Mouse (Mus musculus): ENCODE data around the gene Adra2b.

Gene Adra2b

DNA sequence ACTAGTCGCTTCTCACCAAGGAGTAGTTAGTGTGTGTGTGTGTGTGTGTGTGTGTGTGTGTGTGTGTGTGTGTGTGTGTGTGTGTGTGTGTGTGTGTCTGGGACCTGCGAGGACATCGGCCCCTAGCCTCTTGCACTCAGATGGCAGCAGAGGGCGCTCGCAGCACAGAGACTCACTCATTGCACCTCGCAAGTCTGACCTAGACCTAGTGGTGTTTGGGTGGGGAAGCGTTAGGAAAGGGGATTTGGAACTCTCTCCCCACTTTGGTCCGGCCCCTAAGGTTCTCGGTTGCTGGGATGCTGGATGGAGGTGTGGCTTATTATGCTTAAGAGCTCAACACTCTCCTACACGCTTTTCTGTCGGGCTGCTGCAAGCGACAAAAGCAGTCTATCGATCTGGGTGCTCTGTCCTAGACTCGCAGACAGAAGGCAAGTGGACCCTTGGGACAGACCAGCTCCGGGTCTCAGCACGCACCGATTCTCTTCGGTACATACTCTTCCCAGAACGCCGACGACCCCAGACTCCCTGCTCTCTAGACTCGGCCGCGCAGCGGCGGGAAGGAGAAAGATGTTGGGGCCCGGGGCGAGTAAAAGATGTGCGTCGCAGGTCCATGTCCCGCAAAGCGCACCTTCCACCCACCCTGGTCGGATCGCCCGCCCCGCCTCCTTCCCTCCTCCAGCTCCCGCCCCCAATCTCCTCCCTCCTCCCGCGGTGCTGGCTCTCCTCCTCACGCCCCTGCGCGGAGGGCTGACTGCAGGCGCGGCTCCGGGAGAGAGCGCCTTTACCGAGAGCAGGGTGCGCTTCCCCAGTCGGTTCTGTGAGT is at the start of gene Adra2b:
Gene Adra2b (plus strand): TSS at position 750 of the 823 bp plus-strand sequence.
- DNase-seq (ENCODE audit: low spot score in 2 of 2): peak; percentile 69 to 84

DNA sequence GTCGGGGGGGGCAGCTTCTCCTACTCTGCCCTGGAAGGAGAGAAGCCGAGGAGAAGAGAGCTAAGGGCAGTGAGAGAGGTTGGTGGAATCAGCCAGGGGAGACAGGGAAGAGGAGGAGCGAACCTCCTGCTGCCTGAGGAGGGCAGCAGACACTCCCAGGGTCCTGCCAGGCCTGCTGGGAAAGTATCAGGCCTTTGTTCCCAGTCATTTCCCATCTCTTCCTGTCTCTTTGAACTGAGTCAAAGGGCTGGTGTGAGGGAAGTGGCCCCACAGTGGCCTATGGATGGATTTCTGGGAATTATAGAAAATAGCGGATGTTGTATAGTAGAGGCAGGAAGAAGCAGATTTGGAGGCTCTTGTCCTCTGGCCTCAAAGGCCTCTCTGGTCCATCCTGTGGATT is 49.1 kb upstream of the Adra2b start:
- no peak for DNase-seq (ENCODE audit: low spot score in 2 of 2)

DNA sequence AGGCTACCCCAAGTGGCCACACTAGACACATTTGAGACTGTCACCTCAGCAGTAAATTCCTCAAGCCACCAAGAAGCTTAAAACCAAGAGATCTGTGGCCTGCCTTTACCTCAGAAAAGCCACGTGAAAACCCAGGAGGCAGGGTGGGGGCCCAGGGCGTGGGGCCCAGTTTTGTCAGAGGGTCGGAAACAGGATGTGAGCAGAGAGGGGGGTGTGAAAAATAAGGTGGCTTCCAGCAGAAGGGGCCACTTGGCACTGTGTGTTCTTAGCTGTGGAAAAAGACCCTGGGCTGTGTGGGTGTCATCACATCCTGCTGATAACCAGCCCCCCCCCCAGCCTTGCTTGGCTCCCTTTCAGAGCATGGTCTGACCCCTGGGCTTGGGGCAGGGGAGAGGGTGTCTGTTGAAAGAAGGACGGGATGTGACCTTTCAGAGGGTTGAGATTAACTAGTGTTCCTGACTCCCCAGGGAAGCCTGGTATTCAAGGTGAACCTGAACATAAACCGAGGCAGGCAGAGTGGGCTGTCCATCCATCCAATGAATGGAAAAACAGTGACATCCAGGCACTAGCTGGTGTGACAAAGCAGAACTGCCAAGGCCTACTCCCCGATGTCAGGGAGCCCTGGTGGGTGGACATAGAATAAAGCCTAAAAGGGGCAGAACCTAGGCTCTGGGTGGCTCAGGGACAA is 48.4 kb upstream of the Adra2b start:
- no peak for DNase-seq (ENCODE audit: low spot score in 2 of 2)

DNA sequence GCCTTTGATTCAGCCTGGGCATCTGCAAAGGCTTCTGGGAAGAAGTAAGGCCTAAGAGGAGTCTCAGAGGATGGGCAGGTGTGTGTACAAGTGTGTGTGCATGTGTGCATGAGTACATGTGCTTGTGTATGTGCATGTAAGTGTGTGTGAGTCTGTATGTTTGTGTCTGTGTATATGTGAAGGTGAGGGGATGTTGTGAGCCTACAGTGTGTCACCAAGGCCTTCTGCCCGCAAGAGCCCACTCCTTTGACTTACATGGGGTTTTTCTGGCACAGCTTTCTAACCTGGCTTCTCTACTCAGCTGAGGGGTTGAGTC is 47.9 kb upstream of the Adra2b start:
- DNase-seq (ENCODE audit: low spot score in 2 of 2): no peak

DNA sequence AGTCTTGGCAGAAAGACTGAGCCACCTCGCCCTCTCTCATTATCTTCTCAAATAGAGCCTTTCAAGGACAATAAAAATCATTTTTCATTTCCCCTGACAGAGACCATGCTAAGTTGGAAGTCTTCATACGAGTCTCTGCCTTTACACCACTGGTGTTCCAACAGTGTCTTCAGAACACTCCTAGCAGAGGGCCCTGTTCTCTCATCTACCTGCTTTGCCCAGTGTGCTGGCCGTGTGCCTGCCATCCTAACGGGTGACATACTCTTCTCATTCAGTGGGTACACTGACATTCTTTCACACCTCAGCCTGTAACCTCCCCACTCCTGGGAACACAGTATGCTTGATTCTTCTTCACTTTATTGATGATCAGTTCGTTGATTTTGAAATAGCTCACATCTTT is 46.6 kb upstream of the Adra2b start:
- DNase-seq (ENCODE audit: low spot score in 2 of 2): no peak

DNA sequence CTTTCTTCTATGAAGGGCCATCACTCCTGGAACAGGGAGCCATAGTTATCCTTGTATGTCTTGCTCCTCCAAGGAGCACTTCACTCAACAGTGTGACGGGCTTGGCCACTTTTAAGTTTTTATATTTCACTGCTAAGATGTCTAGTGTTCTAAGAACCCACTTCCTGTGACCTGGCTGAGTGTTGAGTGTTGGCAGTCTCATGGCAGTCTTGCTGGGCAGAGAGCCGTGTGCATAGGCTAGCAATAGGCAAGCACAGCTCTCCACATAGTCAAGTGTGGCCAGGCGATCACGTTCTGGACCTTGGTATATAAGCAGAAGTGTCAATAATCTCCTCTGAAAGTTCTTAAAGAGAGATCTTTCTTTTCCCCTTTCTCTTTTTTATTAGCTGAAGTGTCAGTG is 44.9 kb upstream of the Adra2b start:
- DNase-seq (ENCODE audit: low spot score in 2 of 2): no peak

DNA sequence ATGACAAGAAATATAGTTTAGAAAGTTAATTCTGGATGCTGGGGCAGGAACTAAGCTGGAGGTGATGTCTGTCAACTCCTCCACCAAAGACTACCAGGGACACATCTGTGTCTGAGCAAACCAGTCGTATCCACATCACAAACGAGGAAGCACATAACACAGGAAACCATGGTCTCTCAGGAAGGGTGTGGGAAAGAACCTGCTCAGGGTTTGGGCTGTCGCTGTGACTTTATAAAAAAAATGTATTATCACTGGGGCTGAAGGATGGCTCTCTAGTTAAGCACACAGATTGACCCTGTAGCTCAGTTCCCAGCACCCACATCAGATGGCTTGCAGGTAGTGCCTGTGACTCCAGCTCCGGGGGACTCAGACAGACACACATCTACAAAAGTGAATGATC is 43.9 kb upstream of the Adra2b start:
- no peak for DNase-seq (ENCODE audit: low spot score in 2 of 2)

DNA sequence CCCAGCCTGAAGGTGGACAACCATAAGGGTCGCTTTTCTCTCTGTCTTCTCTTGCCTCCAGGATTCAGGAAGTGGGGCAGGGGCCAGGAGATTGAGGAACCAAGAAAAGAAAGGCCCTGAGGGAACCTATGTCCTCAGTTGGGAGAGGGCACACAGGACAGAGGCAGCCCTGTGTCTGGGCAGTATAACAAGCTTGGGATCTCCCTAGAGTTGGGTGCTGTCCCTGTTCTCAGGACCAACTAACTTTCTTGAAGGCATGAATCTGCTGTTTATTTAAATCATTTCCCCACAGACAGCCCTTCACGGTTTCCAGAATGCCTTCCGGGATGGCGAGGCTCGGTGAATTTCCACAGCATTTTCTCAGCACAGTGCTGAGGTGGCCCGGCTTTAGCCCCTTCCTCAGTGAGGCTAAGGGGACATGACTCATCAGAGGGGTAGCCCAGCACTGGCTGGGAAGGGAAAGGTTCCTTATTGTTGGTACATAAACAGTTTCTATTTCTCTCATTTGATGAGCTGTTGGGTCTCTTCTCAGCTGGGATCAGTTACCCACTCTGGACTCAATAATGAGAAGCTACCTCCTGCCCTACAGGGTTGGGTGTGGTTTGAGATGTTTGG is 40.2 kb upstream of the Adra2b start:
- no peak for DNase-seq (ENCODE audit: low spot score in 2 of 2)

DNA sequence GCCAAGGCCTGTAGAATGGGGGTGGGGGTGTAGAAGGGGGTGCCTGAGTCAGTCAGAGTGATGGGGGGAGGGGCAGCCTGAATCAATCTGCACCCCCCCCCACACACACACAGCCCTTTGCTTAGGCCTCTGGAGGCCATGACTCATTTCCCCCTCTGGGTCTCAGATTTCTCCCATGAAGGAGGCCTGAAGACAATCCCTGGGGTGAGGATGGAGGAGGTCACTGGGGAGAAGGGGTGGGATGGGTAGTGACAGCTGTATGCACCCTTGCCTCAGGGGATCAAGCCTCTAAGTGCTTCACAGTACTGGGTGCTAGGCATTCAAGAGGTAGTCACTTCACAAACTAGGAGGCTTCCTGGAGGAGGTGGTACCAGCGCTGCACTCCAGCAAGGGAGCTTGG is 39.3 kb upstream of the Adra2b start:
- DNase-seq (ENCODE audit: low spot score in 2 of 2): no peak

DNA sequence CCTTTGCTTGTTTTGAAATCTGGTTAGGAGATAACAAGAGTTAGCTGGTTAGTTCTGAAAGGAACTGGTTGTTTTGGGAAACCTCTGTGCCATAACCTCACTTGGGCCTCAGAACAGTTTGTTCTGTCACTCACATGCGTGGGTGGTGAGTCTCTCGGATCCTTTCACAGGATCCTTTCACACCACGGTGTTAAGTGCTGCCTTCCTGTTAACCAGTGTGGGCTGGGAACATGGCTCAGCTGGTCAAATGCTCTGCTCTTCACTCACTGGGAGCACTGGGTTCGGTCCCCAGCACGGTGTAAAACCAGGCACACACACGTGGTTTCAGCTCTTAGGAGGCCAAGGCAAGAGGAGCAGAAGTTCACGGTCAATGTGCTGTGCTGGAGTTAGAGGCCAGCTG is 38.6 kb upstream of the Adra2b start:
- no peak for DNase-seq (ENCODE audit: low spot score in 2 of 2)

DNA sequence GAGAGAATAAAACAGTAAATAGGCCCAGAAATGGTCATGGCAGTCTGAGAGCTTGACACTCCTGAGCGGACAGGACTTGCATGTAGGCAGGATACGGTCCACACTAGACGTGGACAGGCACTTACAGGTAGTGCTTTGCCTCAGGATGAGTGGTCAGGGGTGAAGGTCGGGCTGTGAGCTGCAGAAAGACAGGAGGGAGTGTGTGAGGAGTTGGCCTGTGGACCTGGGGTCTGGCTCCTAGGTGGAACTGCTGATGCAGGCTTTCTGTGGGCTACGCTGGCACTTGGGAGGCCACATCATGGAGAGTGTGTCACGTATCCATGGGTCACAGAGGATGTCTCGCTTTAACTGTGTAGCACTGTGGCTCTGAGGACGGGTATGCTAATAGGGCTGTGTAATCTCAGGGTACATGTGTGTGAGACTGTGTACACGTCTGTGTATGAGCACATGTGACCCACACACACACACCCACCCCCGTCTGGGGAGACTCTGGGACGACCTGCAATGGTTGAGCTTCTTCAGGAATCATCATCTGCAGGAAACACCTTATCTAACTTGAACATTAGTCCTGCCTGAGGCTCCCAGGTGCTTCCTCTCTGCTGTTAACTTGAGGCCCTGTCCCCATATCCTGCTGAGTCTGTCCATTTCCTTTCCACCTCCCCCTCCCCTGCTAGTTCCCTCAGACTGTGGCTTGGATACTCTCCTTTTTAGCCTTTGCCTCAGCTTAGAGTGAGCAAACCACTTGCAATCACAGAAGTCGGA is 34.7 kb upstream of the Adra2b start:
- DNase-seq (ENCODE audit: low spot score in 2 of 2): no peak

DNA sequence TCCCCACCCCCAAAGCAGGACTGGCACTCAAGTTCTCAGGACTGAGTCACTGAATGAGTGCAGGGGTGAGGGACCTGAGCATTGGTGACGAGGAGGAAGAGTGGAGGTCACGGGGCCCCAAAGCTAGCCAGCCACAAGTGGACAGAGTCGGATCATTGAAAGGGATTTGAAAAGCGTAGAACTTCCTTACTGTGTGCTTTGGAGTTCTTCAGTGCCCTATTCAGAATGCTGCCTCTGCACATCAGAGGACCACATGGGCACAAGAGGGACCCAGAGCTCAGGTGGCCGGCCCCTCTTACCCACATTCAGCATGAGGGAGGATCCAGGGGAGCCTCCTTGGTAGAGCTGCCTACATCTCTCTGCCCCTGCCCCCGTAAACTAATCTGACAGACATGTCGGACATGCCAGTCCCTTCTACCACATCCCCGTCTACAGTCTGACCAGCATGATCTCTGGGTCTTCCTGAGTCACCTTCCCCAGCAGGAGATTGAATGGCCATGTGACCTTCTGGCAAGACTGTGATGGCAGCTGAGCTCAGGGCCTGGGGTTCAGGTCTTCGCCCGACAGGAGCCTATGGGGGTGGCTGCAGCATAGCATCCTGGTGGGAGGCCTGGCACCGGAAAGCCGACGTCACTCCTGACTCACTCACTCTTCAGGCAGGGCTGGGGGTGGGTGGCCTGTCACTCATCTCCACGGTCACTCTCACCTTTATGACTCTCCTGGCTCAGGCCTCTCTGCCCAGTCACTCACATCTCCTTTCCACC is 30.0 kb upstream of the Adra2b start:
- DNase-seq (ENCODE audit: low spot score in 2 of 2): no peak

DNA sequence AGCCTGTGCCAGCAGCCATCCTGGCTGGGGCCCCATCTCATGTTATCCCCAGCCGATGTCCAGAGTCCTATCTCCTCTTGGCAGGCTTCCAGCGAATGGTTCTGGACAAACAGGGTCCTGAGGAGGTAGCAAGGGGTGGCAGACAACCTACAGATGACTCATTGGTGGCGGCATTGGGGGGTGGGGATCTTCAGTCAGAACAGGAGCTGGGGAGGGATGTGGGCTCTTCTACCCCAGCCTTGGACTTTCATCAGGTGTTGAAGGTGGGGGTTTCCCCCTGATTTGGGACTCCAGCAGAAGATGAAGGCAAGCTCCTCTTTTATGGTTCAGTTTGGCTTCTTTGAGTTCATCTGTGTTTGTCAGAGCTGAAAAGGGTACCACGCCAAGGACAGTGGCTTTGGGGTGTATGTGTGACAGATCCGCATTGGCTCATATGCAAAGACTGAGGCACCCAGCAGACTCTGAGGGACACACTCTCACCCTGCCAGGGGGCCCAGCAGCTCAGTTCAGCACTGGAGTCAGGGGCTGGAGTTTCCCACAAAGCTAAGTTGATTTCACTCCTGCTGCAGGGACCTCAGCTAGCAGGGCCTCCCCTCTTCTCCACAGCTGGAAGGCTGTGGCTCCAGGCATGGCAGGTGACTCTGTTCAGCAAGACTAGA is 28.9 kb upstream of the Adra2b start:
- no peak for DNase-seq (ENCODE audit: low spot score in 2 of 2)

DNA sequence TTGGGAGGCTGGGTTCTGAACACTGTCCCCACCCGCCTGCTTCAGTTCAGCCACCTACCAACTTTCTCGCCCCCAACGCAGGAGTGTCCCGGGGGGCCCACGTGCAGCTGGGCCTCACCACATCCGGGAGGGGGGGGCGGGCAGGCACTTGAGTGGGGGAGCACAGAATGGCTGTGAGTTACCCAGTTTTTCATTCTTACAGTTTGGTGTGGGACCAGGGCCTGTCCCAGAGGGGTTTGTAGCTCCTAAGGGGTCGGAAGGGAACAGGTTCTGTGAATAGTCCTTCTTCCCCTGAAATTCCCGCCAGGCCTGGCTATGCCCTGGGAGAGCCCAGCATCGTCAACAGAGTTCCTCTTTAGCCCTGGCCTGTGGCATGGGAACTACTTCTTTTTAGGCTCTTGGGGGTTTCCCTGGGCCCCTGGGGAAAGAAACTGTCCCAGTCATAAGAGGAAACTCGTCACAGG is 27.9 kb upstream of the Adra2b start:
- no peak for DNase-seq (ENCODE audit: low spot score in 2 of 2)

DNA sequence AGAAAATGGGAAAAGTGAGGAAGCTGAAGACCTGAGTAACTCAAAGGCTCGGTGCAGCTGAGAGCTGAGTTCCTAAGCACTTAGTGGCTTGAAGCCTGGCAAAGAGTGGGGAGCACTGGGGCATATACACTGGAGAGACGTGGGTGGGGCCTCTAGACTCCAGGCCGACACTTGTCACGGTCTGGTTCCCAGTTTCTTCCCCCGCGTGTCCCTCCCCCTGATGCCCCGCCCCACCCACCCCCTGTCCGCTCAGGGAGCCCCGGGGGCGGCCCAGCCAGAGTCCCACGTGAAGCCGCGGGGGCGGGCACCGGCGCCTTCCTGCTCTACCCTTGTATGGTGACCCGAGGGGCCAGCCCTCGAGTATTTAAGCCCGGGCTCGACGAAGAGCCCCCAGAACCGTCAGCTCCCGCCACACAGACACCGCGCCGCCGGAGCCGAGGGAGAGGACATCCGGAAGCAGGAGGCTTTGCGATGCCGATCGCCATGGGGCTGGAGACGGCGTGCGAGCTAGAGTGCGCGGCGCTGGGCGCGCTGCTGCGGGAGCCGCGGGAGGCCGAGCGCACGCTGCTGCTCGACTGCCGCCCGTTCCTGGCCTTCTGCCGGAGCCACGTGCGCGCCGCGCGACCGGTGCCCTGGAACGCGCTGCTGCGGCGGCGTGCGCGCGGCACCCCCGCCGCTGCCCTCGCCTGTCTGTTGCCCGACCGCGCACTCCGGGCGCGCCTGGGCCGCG is 27.1 kb upstream of the Adra2b start, which contains the start of gene Dusp2:
Gene Dusp2 (plus strand): TSS at position 393 of the 730 bp plus-strand sequence.
- peak; percentile 69 to 76 for DNase-seq (ENCODE audit: low spot score in 2 of 2)

DNA sequence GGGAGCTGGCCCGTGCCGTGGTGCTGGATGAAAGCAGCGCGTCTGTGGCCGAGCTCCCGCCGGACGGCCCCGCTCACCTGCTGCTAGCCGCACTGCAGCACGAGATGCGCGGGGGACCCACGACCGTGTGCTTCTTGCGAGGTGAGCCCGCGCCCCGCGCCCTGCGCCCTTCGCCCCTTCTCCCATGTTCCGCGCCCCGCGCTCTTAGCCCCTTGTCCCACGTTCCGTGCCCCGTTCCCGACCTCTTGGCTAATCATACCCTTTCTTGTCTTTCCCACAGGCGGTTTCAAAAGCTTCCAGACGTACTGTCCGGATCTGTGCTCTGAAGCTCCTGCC is 26.5 kb upstream of the Adra2b start:
- DNase-seq (ENCODE audit: low spot score in 2 of 2): no peak

DNA sequence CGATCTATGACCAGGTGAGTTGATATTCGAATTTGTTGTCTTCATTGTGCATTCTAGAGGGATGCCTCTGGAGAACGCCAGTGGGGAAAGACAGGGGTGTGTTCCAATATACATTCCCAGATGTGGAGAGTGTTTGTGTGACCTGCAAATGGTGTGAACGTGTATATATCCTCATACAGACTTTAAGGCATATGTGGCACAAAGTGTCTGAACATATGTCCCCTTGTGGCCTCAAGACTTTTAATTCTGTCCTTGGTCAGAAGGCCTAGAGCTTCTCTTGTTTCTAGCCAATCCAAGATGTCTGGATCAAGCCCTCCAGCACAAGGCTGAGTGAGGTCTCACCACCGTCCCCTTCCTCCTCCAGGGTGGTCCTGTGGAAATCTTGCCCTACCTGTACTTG is 26.1 kb upstream of the Adra2b start:
- no peak for DNase-seq (ENCODE audit: low spot score in 2 of 2)

DNA sequence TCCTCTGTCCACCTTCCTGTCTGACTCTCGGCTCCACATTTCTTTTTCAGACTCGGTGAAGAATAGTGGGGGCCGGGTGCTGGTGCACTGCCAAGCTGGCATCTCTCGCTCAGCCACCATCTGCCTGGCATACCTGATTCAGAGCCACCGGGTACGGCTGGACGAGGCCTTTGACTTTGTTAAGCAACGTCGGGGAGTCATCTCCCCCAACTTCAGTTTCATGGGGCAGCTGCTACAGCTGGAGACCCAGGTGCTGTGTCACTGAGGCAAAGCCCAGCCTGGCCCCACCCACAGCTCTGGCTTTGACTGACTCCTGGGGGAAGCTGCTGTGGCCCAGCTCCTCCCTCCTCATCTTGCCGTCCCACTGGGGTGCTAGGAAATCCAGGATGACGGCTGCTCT is 25.5 kb upstream of the Adra2b start:
- no peak for DNase-seq (ENCODE audit: low spot score in 2 of 2)

DNA sequence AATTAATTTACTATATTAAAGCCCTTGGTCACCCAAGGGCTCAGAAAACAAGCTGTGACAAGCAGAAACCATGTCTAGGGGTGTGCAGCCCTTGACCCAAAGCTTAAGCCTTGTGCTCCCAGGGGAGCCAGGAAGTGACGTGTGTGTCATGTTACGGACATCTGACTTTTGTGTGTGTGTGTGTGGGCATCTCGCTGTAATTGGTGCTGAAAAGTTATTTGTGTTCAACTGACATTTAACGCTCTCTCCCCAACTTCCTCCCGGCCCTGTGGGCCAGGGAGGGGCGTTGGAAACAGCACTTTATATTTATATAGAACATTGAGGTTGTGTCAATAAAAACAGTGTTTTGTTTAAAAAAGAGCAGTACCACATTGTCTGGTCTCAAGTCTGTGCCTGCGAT is 25.0 kb upstream of the Adra2b start:
- no peak for DNase-seq (ENCODE audit: low spot score in 2 of 2)

DNA sequence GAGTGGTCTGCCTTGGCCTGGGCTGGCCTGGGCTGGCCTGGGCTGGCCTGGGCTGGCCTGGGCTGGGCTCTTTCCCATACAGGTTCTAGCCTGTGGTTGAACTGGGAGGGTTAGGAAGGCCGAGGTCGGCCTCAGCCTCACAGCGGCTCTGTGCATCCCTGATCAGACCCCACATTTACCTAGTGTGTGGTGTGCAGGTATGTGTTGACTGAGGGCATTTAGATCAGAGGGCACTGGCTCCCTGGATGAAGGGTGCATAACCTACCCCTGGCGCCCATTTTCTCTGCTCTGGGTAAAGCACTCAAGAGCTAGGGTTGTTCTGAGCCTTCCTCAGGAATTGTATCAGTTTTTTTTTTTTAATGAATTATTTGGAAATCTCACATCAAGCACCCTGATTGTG is 24.6 kb upstream of the Adra2b start, which contains the start of gene Astl:
Gene Astl (plus strand): TSS at position 224 of the 400 bp plus-strand sequence.
- no peak for DNase-seq (ENCODE audit: low spot score in 2 of 2)

All from urinary bladder, postnatal 4 days (tissue).